Mouse (Mus musculus) stomach, postnatal 0 days (tissue): ENCODE measurements around the gene AU018091.

ENCODE experiments used
- CTCF ChIP-seq: IDR thresholded peaks from 2 replicates; pipeline ENCODE4 v1.5.1; 2016; ENCODE audit warnings: antibody characterized with exemption, low read depth, mild to moderate bottlenecking, moderate library complexity
- EP300 ChIP-seq: optimal IDR thresholded peaks from 2 replicates; pipeline ENCODE3; 2016; ENCODE audit warnings: antibody characterized with exemption

GRCm38 (mm10) chr7:3204628-3205027 lies 35.6 kb upstream of the AU018091 start:
- no peak for TF ChIP-seq CTCF
- no peak for TF ChIP-seq EP300
